Mouse (Mus musculus): Measurements from ENCODE around the gene Dkk3. TPM values are rescaled to one million over a fixed set of nuclear protein-coding genes. Genes with fewer than 3 reads are reported as not detected.

Dkk3 gene
- total and polyA plus RNA-seq, 2 experiments from 2014 or later, result 53.8 to 90.6 TPM

GRCm38 (mm10) chr7:112125625-112126260 is 33.1 kb downstream of the Dkk3 start:
- Histone ChIP-seq H3K9ac (replicated peaks; ENCODE audit: low read depth, low read length) (no peak overlapping the region), H3K4me3 (ENCODE audit: low read depth, low read length) (no peak overlapping the region), H3K4me2 (ENCODE audit: low read depth, low read length) (no peak overlapping the region), H3K27me3 (ENCODE audit: control insufficient read depth, insufficient read depth, low read length) (no peaks in the 10 kb centered on the region), H3K4me1 (ENCODE audit: control insufficient read depth, insufficient read depth) (peaks cover 46% of the 10 kb centered on the region), H3K9me3 (replicated peaks; ENCODE audit: control insufficient read depth, low read length) (no peaks in the 10 kb centered on the region), H3K27ac (ENCODE audit: low read depth) (no peak overlapping the region), H3K36me3 (replicated peaks; ENCODE audit: control insufficient read depth, insufficient read depth, low read length) (no peaks in the 10 kb centered on the region; the same call in 1 of the 2 replicates)
- ATAC-seq (ENCODE audit: insufficient read depth, low read depth) (no peak), DNase-seq (ENCODE audit: low spot score) (no peak)
- TF ChIP-seq CTCF (IDR thresholded peaks at IDR 0.05; ENCODE audit: low read depth), result no peak
- no peak for TF ChIP-seq EP300 (IDR thresholded peaks at IDR 0.05; ENCODE audit: low read depth)
- WGBS, result 55% methylated on average over 7 of the region's 7 CpGs

DNA sequence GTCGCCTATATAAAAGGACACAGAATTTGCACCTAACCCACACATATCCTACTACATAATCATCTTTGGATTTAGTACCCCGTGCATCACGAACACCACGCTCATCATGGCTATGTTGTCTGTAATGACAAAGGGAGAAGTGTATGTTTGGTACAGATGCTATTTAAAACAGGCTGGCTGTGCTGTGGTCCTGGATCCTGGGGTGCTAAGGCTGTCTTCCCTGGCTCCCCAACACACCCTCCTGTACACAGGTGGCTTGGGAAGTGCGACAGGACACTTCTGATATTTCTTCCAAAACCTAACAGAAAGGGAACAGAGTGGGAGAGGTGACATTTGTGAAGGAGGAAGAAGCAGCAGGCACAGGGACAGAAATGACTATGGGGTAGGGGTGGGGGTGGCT is 35.2 kb downstream of the Dkk3 start:
- H3K9ac ChIP-seq (replicated peaks; ENCODE audit: low read depth, low read length), result no peak overlapping the region
- DNase-seq (ENCODE audit: low spot score) (no peak), ATAC-seq (ENCODE audit: insufficient read depth, low read depth) (no peak)
- H3K27me3 ChIP-seq (ENCODE audit: control insufficient read depth, insufficient read depth, low read length), result no peaks in the 10 kb centered on the region
- H3K9me3 ChIP-seq (replicated peaks; ENCODE audit: control insufficient read depth, low read length), result no peaks in the 10 kb centered on the region
- no peak overlapping the region for H3K4me2 ChIP-seq (ENCODE audit: low read depth, low read length)
- peaks cover 27% of the 10 kb centered on the region for H3K4me1 ChIP-seq (ENCODE audit: control insufficient read depth, insufficient read depth)
- TF ChIP-seq CTCF (IDR thresholded peaks at IDR 0.05; ENCODE audit: low read depth) (no peak), EP300 (IDR thresholded peaks at IDR 0.05; ENCODE audit: low read depth) (no peak)
- H3K4me3 ChIP-seq (ENCODE audit: low read depth, low read length), result no peak overlapping the region
- 95% methylated on average over 5 of the region's 5 CpGs for WGBS
- peaks cover 5% of the 10 kb centered on the region; the same call in 1 of the 2 replicates for H3K36me3 ChIP-seq (replicated peaks; ENCODE audit: control insufficient read depth, insufficient read depth, low read length)
- no peak overlapping the region for H3K27ac ChIP-seq (ENCODE audit: low read depth)

DNA sequence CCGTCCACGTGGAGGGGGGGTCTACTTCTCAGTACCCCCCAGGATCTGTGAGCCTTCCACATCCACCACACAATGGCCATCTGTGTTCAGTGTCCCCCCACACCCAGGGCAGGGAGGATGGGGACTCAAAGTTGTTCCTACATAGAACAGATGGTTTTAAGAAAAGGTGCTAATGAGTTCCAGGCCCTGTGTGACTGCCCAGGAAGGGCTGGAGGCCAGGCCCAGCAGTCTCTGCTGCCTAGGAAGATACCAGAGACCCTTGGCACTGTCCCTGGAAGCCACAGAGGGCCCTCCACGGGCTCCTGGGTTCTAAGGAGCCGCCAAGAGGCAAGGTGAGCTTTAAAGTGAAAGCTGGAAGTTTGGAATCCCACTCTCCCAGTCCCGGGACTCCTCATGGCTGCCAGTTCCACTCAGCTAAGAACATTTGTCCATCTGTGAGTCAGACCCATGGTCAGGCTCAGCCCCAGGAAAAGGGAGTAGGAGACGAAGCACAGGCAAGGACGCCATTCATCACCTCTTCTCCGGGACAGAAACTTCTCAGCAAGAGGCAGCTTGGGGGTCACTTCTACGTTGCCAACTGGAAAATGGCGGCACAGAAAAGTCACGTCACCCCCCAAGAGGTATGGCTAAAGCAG is 36.9 kb downstream of the Dkk3 start:
- H3K27ac ChIP-seq (ENCODE audit: low read depth), result no peak overlapping the region
- 70% methylated on average over 11 of the region's 11 CpGs for WGBS

GRCm38 (mm10) chr7:112120861-112121810 is 37.7 kb downstream of the Dkk3 start:
- DNase-seq (ENCODE audit: low spot score) (no peak), ATAC-seq (ENCODE audit: insufficient read depth, low read depth) (peak; percentile 19; the same call in 1 of the 2 replicates)

More for the DNA sequence above, 36.9 kb downstream of the Dkk3 start:
- no peaks in the 10 kb centered on the region for H3K27me3 ChIP-seq (ENCODE audit: control insufficient read depth, insufficient read depth, low read length)
- no peaks in the 10 kb centered on the region for H3K9me3 ChIP-seq (replicated peaks; ENCODE audit: control insufficient read depth, low read length)
- H3K9ac ChIP-seq (replicated peaks; ENCODE audit: low read depth, low read length), result no peak overlapping the region
- no peak overlapping the region for H3K4me3 ChIP-seq (ENCODE audit: low read depth, low read length)
- H3K4me2 ChIP-seq (ENCODE audit: low read depth, low read length), result no peak overlapping the region
- no peak for DNase-seq (ENCODE audit: low spot score)
- ATAC-seq (ENCODE audit: insufficient read depth, low read depth), result no peak
- peaks cover 17% of the 10 kb centered on the region for H3K4me1 ChIP-seq (ENCODE audit: control insufficient read depth, insufficient read depth)
- H3K36me3 ChIP-seq (replicated peaks; ENCODE audit: control insufficient read depth, insufficient read depth, low read length), result peaks cover 5% of the 10 kb centered on the region; the same call in 1 of the 2 replicates
- no peak for TF ChIP-seq CTCF (IDR thresholded peaks at IDR 0.05; ENCODE audit: low read depth)
- TF ChIP-seq EP300 (IDR thresholded peaks at IDR 0.05; ENCODE audit: low read depth), result no peak

DNA sequence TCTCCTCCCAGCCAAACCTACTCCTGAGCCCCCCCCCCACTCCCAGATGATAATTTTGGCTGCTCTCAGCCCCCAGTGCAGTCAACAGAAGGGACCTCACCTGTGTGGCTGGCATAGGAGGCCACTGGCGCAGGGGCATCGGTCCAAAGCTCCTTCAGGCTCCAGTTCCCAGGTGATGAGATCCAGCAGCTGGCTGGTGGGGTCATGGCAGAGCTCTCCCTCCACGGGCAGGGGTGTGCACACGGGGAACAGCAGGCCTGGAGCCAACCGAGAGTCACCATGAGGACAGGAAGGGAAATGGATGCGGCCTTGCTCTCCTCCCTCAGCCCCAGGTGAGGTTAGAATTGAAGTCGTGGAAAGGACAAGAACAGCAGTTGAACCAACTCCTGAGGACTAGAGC is 39.6 kb downstream of the Dkk3 start:
- no peaks in the 10 kb centered on the region for H3K9me3 ChIP-seq (replicated peaks; ENCODE audit: control insufficient read depth, low read length)
- H3K27me3 ChIP-seq (ENCODE audit: control insufficient read depth, insufficient read depth, low read length), result no peaks in the 10 kb centered on the region
- ATAC-seq (ENCODE audit: insufficient read depth, low read depth), result no peak
- no peak overlapping the region for H3K27ac ChIP-seq (ENCODE audit: low read depth)
- peaks cover 6% of the 10 kb centered on the region; the same call in 1 of the 2 replicates for H3K36me3 ChIP-seq (replicated peaks; ENCODE audit: control insufficient read depth, insufficient read depth, low read length)
- no peak overlapping the region for H3K9ac ChIP-seq (replicated peaks; ENCODE audit: low read depth, low read length)
- no peak overlapping the region for H3K4me3 ChIP-seq (ENCODE audit: low read depth, low read length)
- no peaks in the 10 kb centered on the region for H3K4me1 ChIP-seq (ENCODE audit: control insufficient read depth, insufficient read depth)
- no peak overlapping the region for H3K4me2 ChIP-seq (ENCODE audit: low read depth, low read length)
- no peak for DNase-seq (ENCODE audit: low spot score)
- TF ChIP-seq EP300 (IDR thresholded peaks at IDR 0.05; ENCODE audit: low read depth) (no peak), CTCF (IDR thresholded peaks at IDR 0.05; ENCODE audit: low read depth) (no peak)
- 81% methylated on average over 7 of the region's 7 CpGs for WGBS

More at GRCm38 (mm10) chr7:112120861-112121810, 37.7 kb downstream of the Dkk3 start:
- Histone ChIP-seq H3K4me1 (ENCODE audit: control insufficient read depth, insufficient read depth) (peaks cover 9% of the 10 kb centered on the region; the same call in 1 of the 2 replicates), H3K9ac (replicated peaks; ENCODE audit: low read depth, low read length) (no peak overlapping the region), H3K27me3 (ENCODE audit: control insufficient read depth, insufficient read depth, low read length) (no peaks in the 10 kb centered on the region), H3K4me3 (ENCODE audit: low read depth, low read length) (no peak overlapping the region), H3K9me3 (replicated peaks; ENCODE audit: control insufficient read depth, low read length) (no peaks in the 10 kb centered on the region), H3K36me3 (replicated peaks; ENCODE audit: control insufficient read depth, insufficient read depth, low read length) (peaks cover 5% of the 10 kb centered on the region; the same call in 1 of the 2 replicates), H3K4me2 (ENCODE audit: low read depth, low read length) (no peak overlapping the region), H3K27ac (ENCODE audit: low read depth) (0 out of 2 replicates have a peak overlapping the region, but pooled peaks have one; percentile 22)
- TF ChIP-seq EP300 (IDR thresholded peaks at IDR 0.05; ENCODE audit: low read depth) (no peak), CTCF (IDR thresholded peaks at IDR 0.05; ENCODE audit: low read depth) (no peak)
- WGBS, result 63% methylated on average over 11 of the region's 11 CpGs
